Mouse (Mus musculus): Measurements from ENCODE around the gene Caml.
A peak's percentile ranks its signal among the peaks of the same experiment; 100 is the strongest.
"Not testable (repeated sequence)": the region's sequence is repeated elsewhere in the genome, so short reads cannot be mapped to it uniquely, and the experiment has no call there.

Gene Caml

GRCm38 (mm10) chr13:55622156-55622648, 603 bp upstream of the Caml start:
- not testable (repeated sequence) for ATAC-seq (ENCODE audit: low TSS enrichment)

GRCm38 (mm10) chr13:55634639-55635127, 11.9 kb downstream of the Caml start, which contains the start of gene Ddx46:
Gene Ddx46, plus strand, starts transcription at chr13:55635027.
- ATAC-seq (ENCODE audit: low TSS enrichment), result peak; percentile 99

- peak; percentile 72 for ATAC-seq (ENCODE audit: low TSS enrichment)
Measured at GRCm38 (mm10) chr13:55635146-55635571, 12.4 kb downstream of the Caml start.

GRCm38 (mm10) chr13:55636185-55636983, 13.6 kb downstream of the Caml start:
- ATAC-seq (ENCODE audit: low TSS enrichment), result no peak

- ATAC-seq (ENCODE audit: low TSS enrichment), result peak; percentile 38; the same call in 1 of the 2 replicates
Measured at GRCm38 (mm10) chr13:55640480-55640879, 17.7 kb downstream of the Caml start.

- ATAC-seq (ENCODE audit: low TSS enrichment), result no peak
Measured at GRCm38 (mm10) chr13:55644525-55644924, 21.7 kb downstream of the Caml start.

- no peak for ATAC-seq (ENCODE audit: low TSS enrichment)
Measured at GRCm38 (mm10) chr13:55650098-55650497, 27.3 kb downstream of the Caml start.

GRCm38 (mm10) chr13:55650980-55651379, 28.2 kb downstream of the Caml start:
- no peak for ATAC-seq (ENCODE audit: low TSS enrichment)

- ATAC-seq (ENCODE audit: low TSS enrichment), result no peak
Measured at GRCm38 (mm10) chr13:55668550-55668949, 45.7 kb downstream of the Caml start.

- no peak for ATAC-seq (ENCODE audit: low TSS enrichment)
Measured at GRCm38 (mm10) chr13:55672711-55673110, 49.9 kb downstream of the Caml start.

GRCm38 (mm10) chr13:55677364-55677763, 54.6 kb downstream of the Caml start:
- ATAC-seq (ENCODE audit: low TSS enrichment), result no peak

Measured in frontal cortex, adult (tissue).